Comparison of ENCODE assay signal across 15 mouse cellular contexts in the genomic region with DNA sequence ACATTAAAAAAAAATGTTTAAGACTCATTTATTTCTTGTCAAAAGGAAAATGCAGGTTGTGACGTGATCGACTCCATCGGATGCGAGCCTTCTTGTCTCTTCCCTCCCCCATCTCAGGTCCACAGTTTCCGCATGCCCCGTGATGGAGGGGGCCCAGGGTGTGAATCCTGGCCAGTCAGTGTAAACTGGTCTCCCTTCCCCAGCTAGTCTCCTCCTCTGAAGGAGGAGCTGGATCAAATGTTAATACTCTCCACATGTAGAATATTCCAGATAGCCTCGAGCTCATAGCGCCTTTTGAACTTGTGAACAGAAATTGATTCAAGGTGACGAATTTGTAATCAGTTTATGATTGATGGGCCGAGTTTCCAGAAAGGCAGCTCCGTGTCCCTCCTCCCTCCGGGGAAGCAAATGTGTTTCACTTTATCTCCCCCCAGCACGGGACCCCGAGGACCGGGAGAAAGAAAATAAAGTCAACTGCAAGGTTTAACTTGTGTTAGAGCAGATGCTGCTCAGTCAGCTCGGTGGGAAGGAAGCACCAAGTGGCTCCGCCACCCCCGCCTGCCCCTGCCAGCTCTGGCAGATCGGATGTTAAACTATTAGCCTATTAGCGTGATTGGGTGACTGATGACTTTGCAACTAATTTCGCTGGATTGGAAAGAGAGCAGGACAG. TPM values are rescaled to one million over a fixed set of nuclear protein-coding genes. Genes with fewer than 3 reads are reported as not detected.
DNase-seq lines count a peak whose midpoint lies in the region; ATAC-seq lines count a peak whose summit lies in the region.
"Had no signal": no experiment of that assay in that cellular context is flagged by ENCODE, and none has a peak within 500 bp of the region (broad histone marks: within the 10 kb centered on the region; RNA-seq: fewer than 3 reads in every experiment).

No protein-coding gene starts in this region.

- peak; percentile 55; the same call in 1 of the 2 replicates for ATAC-seq in forebrain, embryonic 16.5 days
- ATAC-seq in forebrain, embryonic 13.5 days = no peak
- no peak for ATAC-seq in hindbrain, embryonic 12.5 days (ENCODE audit: low FRiP score)

- no peaks in the 10 kb centered on the region for H3K9me3 ChIP-seq in forebrain, embryonic 16.5 days (ENCODE audit: control insufficient read depth, low read length)
- H3K9me3 ChIP-seq in forebrain, embryonic 13.5 days (replicated peaks) = no peaks in the 10 kb centered on the region
- H3K9me3 ChIP-seq in hindbrain, embryonic 12.5 days (replicated peaks) = no peaks in the 10 kb centered on the region
- H3K9me3 ChIP-seq: heart, embryonic 10.5 days; lung, embryonic 15.5 days; midbrain, embryonic 12.5 days had no signal

- H3K4me1 ChIP-seq in forebrain, embryonic 16.5 days (replicated peaks; ENCODE audit: control insufficient read depth, insufficient read depth, low read length) = 0 out of 2 replicates have a peak, but pooled peaks cover 5% of the 10 kb centered on the region
- peaks cover 19% of the 10 kb centered on the region; the same call in 1 of the 2 replicates for H3K4me1 ChIP-seq in forebrain, embryonic 13.5 days
- H3K4me1 ChIP-seq in hindbrain, embryonic 12.5 days = peaks cover 9% of the 10 kb centered on the region; the same call in 1 of the 2 replicates
- H3K4me1 ChIP-seq: lung, embryonic 15.5 days had no signal

- H3K27ac ChIP-seq in forebrain, embryonic 16.5 days (ENCODE audit: low read length) = no peak overlapping the region
- no peak overlapping the region for H3K27ac ChIP-seq in forebrain, embryonic 13.5 days
- H3K27ac ChIP-seq in hindbrain, embryonic 12.5 days = no peak overlapping the region
- H3K27ac ChIP-seq: heart, embryonic 10.5 days; lung, embryonic 15.5 days; midbrain, embryonic 12.5 days had no signal

- peak; percentile 28 for DNase-seq in retina, embryonic 14.5 days (ENCODE audit: low spot score)
- DNase-seq in retina, postnatal 1 day = no peak
- DNase-seq in neural tube, embryonic 10.5 days (ENCODE audit: extremely low spot score, low spot score) = peak; percentile 27
- no peak for DNase-seq in T-cell, adult 2 months (ENCODE audit: low spot score)
- DNase-seq in frontal cortex, postnatal 10 days (ENCODE audit: low spot score in 2 of 2) = no peak
- DNase-seq: cerebellum, adult 9-10 months; kidney, adult 9 months; liver; thymus, postnatal 25 days had no signal

- H3K36me3 ChIP-seq in forebrain, embryonic 16.5 days (ENCODE audit: control insufficient read depth, insufficient read depth) = no peaks in the 10 kb centered on the region
- H3K36me3 ChIP-seq in forebrain, embryonic 13.5 days (ENCODE audit: poor library complexity, severe bottlenecking) = no peaks in the 10 kb centered on the region
- H3K36me3 ChIP-seq in hindbrain, embryonic 12.5 days = no peaks in the 10 kb centered on the region
- H3K36me3 ChIP-seq: heart, embryonic 10.5 days; lung, embryonic 15.5 days; midbrain, embryonic 12.5 days had no signal

- H3K4me2 ChIP-seq in forebrain, embryonic 16.5 days (ENCODE audit: low read length) = no peak overlapping the region
- no peak overlapping the region for H3K4me2 ChIP-seq in forebrain, embryonic 13.5 days
- 0 out of 2 replicates have a peak overlapping the region, but pooled peaks have one; percentile 2 for H3K4me2 ChIP-seq in hindbrain, embryonic 12.5 days (replicated peaks)
- H3K4me2 ChIP-seq: lung, embryonic 15.5 days; midbrain, embryonic 12.5 days had no signal

- H3K4me3 ChIP-seq in forebrain, embryonic 16.5 days (replicated peaks; ENCODE audit: low read length) = no peak overlapping the region
- no peak overlapping the region for H3K4me3 ChIP-seq in forebrain, embryonic 13.5 days
- no peak overlapping the region for H3K4me3 ChIP-seq in hindbrain, embryonic 12.5 days
- H3K4me3 ChIP-seq: heart, embryonic 10.5 days; lung, embryonic 15.5 days; midbrain, embryonic 12.5 days had no signal

- H3K9ac ChIP-seq in forebrain, embryonic 16.5 days (replicated peaks; ENCODE audit: low read depth, low read length) = no peak overlapping the region
- H3K9ac ChIP-seq in forebrain, embryonic 13.5 days = no peak overlapping the region
- no peak overlapping the region for H3K9ac ChIP-seq in hindbrain, embryonic 12.5 days
- H3K9ac ChIP-seq: lung, embryonic 15.5 days; midbrain, embryonic 12.5 days had no signal

- WGBS in forebrain, embryonic 16.5 days = 50% methylated on average over 21 of the region's 21 CpGs
- WGBS in forebrain, embryonic 13.5 days = 62% methylated on average over 21 of the region's 21 CpGs
- 47% methylated on average over 21 of the region's 21 CpGs for WGBS in hindbrain, embryonic 12.5 days

- 0 out of 2 replicates have a peak, but pooled peaks cover 2% of the 10 kb centered on the region for H3K27me3 ChIP-seq in forebrain, embryonic 16.5 days (replicated peaks; ENCODE audit: control insufficient read depth, insufficient read depth, low read length)
- H3K27me3 ChIP-seq in forebrain, embryonic 13.5 days = peaks cover 13% of the 10 kb centered on the region; the same call in 1 of the 2 replicates
- H3K27me3 ChIP-seq in hindbrain, embryonic 12.5 days = peaks cover 38% of the 10 kb centered on the region

RNA-seq across cellular contexts. Expression of a gene that starts 59.4 kb away (rescaled TPM):
- polyA plus RNA-seq in forebrain, embryonic 16.5 days (2015; fragmentation: Nextera tagmentation; extraction: Ambion mirVana) = 1.2 and 1.7 TPM in 2 replicates
- 0.37 and 0.43 TPM in 2 replicates for polyA plus RNA-seq in forebrain, embryonic 13.5 days (2015; fragmentation: Nextera tagmentation; extraction: Ambion mirVana)
- polyA plus RNA-seq in hindbrain, embryonic 12.5 days (2016; fragmentation: Nextera tagmentation; extraction: Ambion mirVana) = 6.4 TPM in 2 replicates

Comparison
In these comparisons a context has a peak if more than half of its experiments do, and no peak if none do; other contexts are left out.
1. DNase-seq: peak in retina, embryonic 14.5 days (single experiment) and neural tube, embryonic 10.5 days (single experiment); none in retina, postnatal 1 day (single experiment), T-cell, adult 2 months (single experiment) and frontal cortex, postnatal 10 days (0 of 2).